Mouse (Mus musculus) kidney, adult 2 months (tissue): ENCODE results near the gene Cldn4.

ENCODE experiments used
- CTCF ChIP-seq: fragments of 200-500 bp; conservative IDR thresholded peaks from 2 replicates; pipeline ENCODE4 v1.5.1; 2011; ENCODE audit warnings: low read depth, mild to moderate bottlenecking, control low read depth, low read length, moderate library complexity, mixed read lengths; ENCODE audit not compliant: insufficient read depth, insufficient read length
- POLR2A ChIP-seq: fragments of 200-500 bp; IDR thresholded peaks from one replicate; pipeline ENCODE4 v1.6.1; 2011; ENCODE audit warnings: low read depth, low read length, control low read depth

GRCm38 (mm10) chr5:134911901-134912300 lies 34.8 kb downstream of the Cldn4 start:
- TF ChIP-seq POLR2A = no peak
- no peak for TF ChIP-seq CTCF
